Mouse (Mus musculus) spleen, adult 18-20 months (tissue): ENCODE results near the gene Lrrc3.
"Not testable (repeated sequence)": the region's sequence is repeated elsewhere in the genome, so short reads cannot be mapped to it uniquely, and the experiment has no call there.

Experiments
- DNase-seq, 2 experiments: peaks; one replicate each; pipeline ENCODE4 v3.0.0; 2022; ENCODE audit warnings: mixed read lengths in 2 of 2

Lrrc3 gene

DNA sequence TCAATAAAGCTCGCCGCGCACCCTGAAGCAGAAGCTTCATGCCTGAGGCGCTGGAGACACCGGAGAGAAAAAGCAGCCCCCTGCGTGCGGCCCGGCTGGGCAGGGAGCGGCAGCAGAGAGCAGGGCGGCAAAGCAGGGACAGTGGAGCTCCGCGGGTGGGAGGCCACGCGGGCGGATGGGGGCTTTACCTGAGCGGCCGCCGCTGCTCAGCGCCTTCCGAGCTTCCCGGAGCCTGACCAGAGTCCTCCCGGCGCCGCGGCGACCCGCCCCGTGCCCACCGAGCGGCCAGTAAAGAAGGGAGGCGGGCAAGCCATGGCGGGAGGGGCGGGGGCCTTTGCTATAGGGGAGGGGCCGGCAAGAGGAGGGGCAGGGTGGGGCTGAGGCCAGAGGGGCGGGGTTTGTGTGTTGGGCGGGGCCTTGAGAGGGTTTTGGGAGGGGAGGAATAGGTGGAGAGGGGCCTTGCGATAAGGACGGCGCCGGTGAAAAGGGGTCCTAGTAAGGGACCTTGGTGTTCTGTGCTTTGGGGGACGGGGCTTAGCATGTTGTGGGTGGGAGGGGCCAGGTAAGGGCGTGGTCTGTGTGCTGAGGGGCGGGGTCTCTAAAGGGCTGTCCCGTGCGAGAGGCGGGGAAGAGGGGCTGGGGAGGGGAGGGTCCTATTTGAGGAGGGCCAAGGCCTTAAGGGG lies at the start of gene Lrrc3:
Gene Lrrc3 (minus strand): TSS at position 326 of the 683 bp plus-strand sequence.
- peak; percentile 20 to 33 for DNase-seq

GRCm38 (mm10) chr10:77950468-77950867 lies 48.1 kb upstream of the Lrrc3 start:
- DNase-seq = not testable (repeated sequence)

DNA sequence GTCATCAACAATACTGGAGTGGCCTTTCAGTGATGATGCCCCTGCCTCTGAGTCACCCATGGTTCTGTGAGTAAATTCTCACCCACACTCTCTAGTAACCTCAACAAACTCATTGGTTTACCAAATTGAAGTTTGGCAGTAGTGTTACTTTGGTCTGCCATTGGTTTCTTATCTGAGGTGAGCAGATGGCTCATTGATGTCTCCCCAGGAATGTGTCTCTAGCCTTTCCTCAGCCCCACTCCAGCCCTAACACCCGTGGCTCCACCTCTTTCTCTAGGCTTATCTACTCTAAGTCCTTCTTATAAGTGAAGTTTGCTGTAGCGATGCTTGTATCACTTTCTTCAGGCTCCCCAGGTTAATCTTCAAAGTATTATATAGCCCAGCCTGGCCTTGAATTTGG lies 37.3 kb upstream of the Lrrc3 start:
- DNase-seq = no peak

DNA sequence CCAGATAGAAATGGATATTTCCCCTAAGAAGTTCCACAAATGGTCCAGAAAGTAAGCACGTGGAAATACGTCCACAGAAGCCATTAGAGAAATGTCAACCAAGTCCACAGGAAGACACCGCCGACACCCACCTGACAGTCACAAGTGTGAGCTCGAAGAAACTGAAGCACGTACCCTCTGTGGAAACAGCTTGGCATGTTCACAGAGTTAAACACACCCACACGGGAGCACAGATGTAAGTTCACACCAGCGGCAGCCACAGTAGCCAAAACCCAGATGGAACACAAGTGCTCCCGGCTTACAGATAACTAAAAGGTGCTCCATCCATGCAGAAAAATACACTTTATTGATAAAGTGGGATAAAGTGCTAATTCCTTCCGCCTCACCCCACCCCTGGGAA lies 25.0 kb upstream of the Lrrc3 start:
- DNase-seq = no peak

GRCm38 (mm10) chr10:77926140-77926539 lies 23.8 kb upstream of the Lrrc3 start:
- DNase-seq = peak; percentile 48 to 79

GRCm38 (mm10) chr10:77922681-77923080 lies 20.3 kb upstream of the Lrrc3 start:
- no peak for DNase-seq

GRCm38 (mm10) chr10:77921009-77921408 lies 18.7 kb upstream of the Lrrc3 start:
- DNase-seq = no peak

GRCm38 (mm10) chr10:77916636-77917335 lies 14.4 kb upstream of the Lrrc3 start:
- peak; percentile 20 to 73 for DNase-seq

- no peak for DNase-seq
Observed at GRCm38 (mm10) chr10:77913292-77913691, 11.0 kb upstream of the Lrrc3 start.

DNA sequence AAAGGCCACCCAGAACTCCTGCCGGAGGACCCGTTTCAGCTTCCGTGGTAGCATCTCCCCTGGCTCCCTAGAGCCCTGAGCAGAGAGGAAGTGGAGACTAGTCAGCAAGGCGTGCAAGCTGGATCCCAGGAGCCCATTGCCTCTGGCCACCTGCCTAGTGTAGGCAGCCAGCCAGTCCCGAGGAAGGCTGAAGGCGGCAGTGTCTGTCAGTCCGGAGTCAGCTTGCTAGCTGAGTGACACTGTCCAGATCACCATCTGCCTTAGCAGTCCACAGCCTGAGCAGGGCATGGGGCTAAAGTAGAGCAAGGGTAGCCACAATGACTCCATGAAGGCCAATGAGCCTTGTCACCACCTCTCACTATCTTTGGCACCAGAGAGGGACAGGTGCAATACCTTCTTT lies 10.3 kb upstream of the Lrrc3 start:
- DNase-seq = no peak

DNA sequence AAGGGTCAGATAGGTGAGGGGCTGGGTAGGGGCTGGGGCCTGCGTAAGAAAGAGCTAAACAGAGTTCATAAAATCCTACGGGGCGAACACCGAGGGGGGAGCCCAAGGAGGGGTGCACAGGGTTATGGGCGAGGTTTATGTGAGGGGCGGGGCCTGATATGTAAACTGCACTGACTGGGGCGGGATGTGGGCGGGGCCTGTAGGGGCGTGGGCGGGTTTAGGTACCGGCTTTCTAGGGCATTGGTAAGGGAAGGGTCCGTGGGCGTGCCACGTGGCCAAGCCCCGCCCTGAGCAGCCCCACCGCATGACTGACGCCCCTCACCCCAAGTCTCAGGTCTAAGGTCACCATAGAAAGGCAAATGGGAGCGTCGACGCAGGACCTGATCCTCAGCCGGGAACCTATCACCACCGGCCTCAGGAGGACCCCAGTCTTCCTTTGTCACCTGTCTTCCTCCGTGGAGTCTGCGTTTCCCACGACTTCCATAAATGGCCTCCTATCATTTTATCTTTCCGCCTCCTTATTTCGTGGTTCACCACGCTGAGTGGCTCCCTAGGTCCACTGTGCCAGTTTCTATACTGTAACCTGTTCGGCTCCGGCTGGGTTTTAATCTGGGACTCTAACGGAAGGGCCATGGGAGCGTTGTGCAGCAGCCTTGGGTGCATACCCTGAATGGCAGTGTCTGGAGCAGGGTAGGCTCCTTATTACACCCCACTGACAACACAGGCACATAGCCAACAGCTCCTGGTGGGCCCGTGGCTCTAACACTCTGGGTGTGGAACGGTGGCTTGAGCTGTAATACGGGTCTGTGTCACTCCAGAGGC lies 769 bp upstream of the Lrrc3 start:
- DNase-seq = no peak

- DNase-seq = no peak
Observed at GRCm38 (mm10) chr10:77901871-77902210, 495 bp downstream of the Lrrc3 start.

DNA sequence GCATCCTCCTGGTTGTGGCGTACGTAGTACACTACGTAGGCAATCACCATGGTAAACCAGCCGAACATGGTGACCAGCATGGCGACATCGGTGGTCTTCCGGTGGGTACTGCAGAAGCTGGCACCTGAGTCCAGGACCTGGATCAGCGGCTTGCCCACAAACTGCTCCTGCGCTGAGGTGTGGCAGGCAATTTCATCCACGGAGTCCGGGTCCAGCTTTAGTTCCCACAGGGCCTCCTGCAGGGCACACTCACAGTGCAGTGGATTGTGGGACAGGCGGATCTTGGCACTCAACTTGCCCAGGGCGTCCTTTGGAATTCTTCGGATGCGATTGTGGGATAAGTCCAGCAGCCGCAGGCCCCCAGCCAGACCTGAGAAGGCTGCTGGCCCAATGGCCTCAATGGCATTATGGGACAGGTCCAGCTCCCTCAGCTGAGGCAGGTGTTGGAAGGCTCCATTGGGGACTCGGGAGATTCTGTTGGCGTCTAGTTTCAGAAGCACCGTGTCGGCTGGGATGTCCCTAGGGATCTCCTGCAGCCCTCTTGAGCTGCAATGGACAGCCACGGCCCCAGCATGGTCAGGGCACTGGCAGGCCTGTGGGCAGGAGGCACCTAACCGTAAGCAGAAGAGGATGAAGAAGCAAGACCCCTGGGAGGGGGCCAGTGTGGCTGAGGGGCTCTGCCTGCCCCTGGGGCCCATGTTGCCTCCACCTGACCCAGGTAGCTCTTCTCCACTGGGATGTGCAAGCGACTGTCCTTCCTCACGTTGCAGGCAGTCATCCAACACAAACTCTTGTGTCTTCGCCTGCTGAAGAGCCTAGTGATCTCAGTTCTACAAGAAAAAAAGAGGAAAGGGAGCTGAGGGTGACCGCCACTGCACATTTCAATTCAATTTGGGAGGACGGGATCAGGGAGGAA lies 1.2 kb downstream of the Lrrc3 start:
- no peak for DNase-seq

DNA sequence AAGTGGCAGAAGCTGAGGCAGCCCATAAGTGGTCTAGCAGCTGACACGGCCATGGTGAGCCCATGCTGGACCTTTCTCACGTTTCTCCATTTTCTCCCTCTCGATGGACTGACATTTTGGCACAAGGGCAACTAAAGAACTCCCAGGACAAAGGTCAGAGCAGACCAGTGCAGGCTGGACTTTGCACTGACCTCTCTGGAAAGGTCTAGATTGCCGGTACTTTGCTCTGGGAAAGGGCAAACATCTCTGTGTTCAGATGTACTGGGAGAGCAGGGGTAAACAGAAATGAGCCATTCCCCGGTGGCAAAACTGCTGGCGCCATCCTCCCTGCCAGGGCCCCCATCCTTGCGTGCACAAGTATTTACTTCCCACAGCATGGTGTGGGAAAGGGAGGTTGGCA lies 2.2 kb downstream of the Lrrc3 start:
- no peak for DNase-seq

DNA sequence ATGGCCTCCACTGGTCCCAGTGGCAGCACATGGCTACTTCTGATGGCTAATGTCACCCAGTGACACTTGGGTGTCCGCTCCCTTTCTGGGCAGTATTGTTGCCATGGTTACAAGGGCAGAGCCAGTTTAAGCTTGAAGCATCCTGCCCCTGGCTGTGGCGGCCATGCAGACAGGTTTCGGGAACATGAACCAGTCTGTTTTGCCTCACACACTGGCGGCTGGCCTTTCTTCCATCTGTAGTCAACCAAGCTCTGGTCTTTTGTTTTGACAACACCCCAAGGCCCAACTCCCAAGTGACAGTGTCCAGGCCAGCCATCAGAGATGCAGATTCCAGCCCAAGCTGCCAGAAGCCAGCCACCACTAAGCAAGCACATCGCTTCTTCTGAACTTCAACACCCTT lies 6.8 kb downstream of the Lrrc3 start:
- DNase-seq = no peak

DNA sequence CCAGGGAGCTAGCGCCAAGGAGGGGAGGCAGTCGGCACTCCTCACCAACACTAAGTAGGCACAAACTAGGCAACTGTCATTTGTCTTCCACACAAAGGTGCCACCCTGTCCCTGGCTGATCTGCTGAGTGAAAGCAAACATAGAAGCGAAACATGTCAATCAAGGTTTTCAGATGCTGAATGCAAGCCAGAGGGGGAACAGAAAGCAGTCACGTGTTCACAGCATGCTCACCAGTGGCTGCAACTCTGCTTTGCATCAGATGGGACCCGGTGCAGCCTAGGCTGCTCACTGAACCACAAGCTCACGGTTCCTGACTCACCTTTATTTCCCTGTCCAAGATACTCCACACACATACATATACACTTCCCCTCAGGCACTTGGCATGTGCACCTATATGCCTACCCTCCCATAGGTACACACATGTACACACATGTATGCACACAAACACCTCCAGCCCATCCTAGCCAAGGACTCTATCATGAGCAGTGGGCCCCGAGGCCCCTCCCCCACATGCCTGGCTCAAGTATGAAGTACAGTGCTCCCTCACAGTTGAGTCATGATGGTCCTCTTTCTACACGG lies 11.3 kb downstream of the Lrrc3 start:
- DNase-seq = peak; percentile 10 to 15

DNA sequence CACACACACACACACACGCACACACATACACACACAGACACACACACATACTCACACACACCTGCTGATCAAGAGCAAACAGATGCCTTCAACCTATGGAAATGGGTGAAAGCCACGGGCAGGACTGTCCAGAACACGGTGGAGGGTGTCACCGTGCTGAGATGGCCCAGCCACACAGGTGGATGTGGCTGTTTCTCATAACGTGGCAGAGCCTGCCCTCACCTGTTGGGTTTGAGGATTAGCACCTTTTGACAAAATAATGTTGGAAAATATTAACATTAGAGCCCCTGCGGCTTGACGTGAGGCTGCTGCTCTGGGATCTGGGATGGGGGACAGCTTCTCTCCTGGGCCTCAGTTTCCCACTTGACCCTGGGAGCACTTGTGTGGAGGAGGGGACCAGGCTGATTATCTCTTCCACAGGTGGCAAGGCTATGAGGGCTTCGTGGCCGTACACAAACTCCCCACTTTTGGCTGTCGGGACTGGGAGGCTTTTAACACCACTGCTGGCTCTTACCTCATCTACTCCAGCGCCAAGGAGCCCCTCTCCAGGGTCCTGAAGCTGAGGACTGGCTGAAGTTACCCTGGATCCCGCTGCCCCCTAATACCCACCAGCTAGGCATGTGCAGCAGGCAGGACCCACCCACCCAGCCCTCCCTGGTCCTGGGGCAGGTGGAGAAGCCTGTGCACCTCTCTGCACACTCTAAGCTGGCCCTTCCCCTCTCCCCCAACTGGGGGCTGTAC lies 16.2 kb downstream of the Lrrc3 start:
- no peak for DNase-seq

- no peak for DNase-seq
Observed at GRCm38 (mm10) chr10:77882553-77882952, 19.8 kb downstream of the Lrrc3 start.

- DNase-seq = peak in 1 of 2 experiments; percentile 6
Observed at GRCm38 (mm10) chr10:77880305-77880704, 22.0 kb downstream of the Lrrc3 start.

GRCm38 (mm10) chr10:77878985-77879384 lies 23.4 kb downstream of the Lrrc3 start:
- DNase-seq = peak in 1 of 2 experiments; percentile 20

GRCm38 (mm10) chr10:77869651-77870050 lies 32.7 kb downstream of the Lrrc3 start:
- no peak for DNase-seq
